Mouse (Mus musculus) hindbrain, postnatal 0 days (tissue): ENCODE results near the gene Six5. TPM values are rescaled to one million over a fixed set of nuclear protein-coding genes. Genes with fewer than 3 reads are reported as not detected.
A peak's percentile ranks its signal among the peaks of the same experiment; 100 is the strongest.

Experiments used
- ATAC-seq: fragments of 200-750 bp; cut with Nextera tagmentation; 2 replicates; pipeline ENCODE4 v1.8.0; 2017; ENCODE audit warnings: mild to moderate bottlenecking, moderate TSS enrichment, moderate library complexity
- DNase-seq: peaks from one replicate; pipeline ENCODE4 v3.0.0-alpha.2; 2015; ENCODE audit warnings: low spot score
- H3K27ac ChIP-seq: fragments of 300-500 bp; sonication (generic); 2 replicates; pipeline ENCODE4 v1.5.1; 2014; ENCODE audit warnings: mild to moderate bottlenecking
- H3K27me3 ChIP-seq: fragments of 300-500 bp; sonication (generic); 2 replicates; pipeline ENCODE4 v1.6.1; 2014; ENCODE audit warnings: low read length, mixed read lengths; ENCODE audit not compliant: insufficient read depth
- H3K36me3 ChIP-seq: fragments of 300-500 bp; sonication (generic); 2 replicates; pipeline ENCODE4 v1.6.1; 2014; ENCODE audit warnings: low read length, mixed read lengths; ENCODE audit not compliant: insufficient read depth
- H3K4me1 ChIP-seq: fragments of 300-500 bp; sonication (generic); 2 replicates; pipeline ENCODE4 v1.6.1; 2014; ENCODE audit warnings: antibody characterized with exemption, low read length, mixed read lengths; ENCODE audit not compliant: insufficient read depth
- H3K4me2 ChIP-seq: fragments of 300-500 bp; sonication (generic); 2 replicates; pipeline ENCODE4 v1.6.1; 2014; ENCODE audit warnings: low read depth, mild to moderate bottlenecking, low read length, moderate library complexity, mixed read lengths
- H3K4me3 ChIP-seq: fragments of 300-500 bp; sonication (generic); 2 replicates; pipeline ENCODE4 v1.5.1; 2014; ENCODE audit warnings: low read length
- H3K9ac ChIP-seq: fragments of 300-500 bp; sonication (generic); replicated peaks from 2 replicates; pipeline ENCODE4 v1.6.1; 2014; ENCODE audit warnings: mild to moderate bottlenecking, low read length, moderate library complexity, mixed read lengths
- H3K9me3 ChIP-seq: fragments of 300-500 bp; sonication (generic); 2 replicates; pipeline ENCODE4 v1.6.1; 2016; ENCODE audit warnings: low read length, mixed read lengths
- CTCF ChIP-seq: IDR thresholded peaks from 2 replicates; pipeline ENCODE4 v1.5.1; 2016; ENCODE audit warnings: antibody characterized with exemption, control low read depth, low read depth
- WGBS: fragments of 180-500 bp; shearing (Covaris S2); extraction: QIAGEN DNeasy Blood & Tissue Kit; methylation state at CpG from one replicate; pipeline ENCODE4 v1.1.7; 2014; 5-methylcytosine and 5-hydroxymethylcytosine counted together
- polyA plus RNA-seq: library from polyadenylated mRNA; unstranded; fragments of >200 nt; fragmentation: Nextera tagmentation; extraction: Ambion mirVana; gene quantifications from 2 replicates; pipeline ENCODE4 v1.2.1, GENCODE M21; 2015
- total RNA-seq: library from RNA; depleted of rRNA; stranded (reverse); fragments of >200 nt; gene quantifications from 2 replicates; pipeline ENCODE4 v1.2.3, GENCODE M21; 2014

Gene Six5
- total and polyA plus RNA-seq, 2 experiments from 2014 or later: 1.5 to 12.1 TPM

- DNase-seq (no peak), ATAC-seq (no peak)
- TF ChIP-seq CTCF: 0 out of 2 replicates have a peak, but pooled peaks have one; percentile 3
- Histone ChIP-seq H3K4me3 (peak overlapping the region; percentile 100), H3K9me3 (no peaks in the 10 kb centered on the region), H3K4me2 (peak overlapping the region; percentile 86), H3K27ac (peak overlapping the region; percentile 66; the same call in 1 of the 2 replicates), H3K36me3 (peaks cover 19% of the 10 kb centered on the region), H3K9ac (peak overlapping the region; percentile 37; the same call in 1 of the 2 replicates), H3K27me3 (no peaks in the 10 kb centered on the region), H3K4me1 (peaks cover 11% of the 10 kb centered on the region)
- 52% methylated on average over 5 of the region's 5 CpGs for WGBS
These were observed 19.2 kb upstream of the Six5 start for GRCm38 (mm10) chr7:19075231-19075630.

GRCm38 (mm10) chr7:19075723-19076585, 18.4 kb upstream of the Six5 start, which contains the start of gene Dmwd:
TSS of gene Dmwd (plus strand) at chr7:19076227.
- Histone ChIP-seq H3K27me3 (no peaks in the 10 kb centered on the region), H3K4me2 (peak within 1 kb of the TSS; percentile 86), H3K4me1 (peaks cover 11% of the 10 kb centered on the region), H3K9me3 (no peaks in the 10 kb centered on the region), H3K36me3 (peaks cover 26% of the 10 kb centered on the region), H3K27ac (peak within 1 kb of the TSS; percentile 91), H3K9ac (peak within 1 kb of the TSS; percentile 99), H3K4me3 (peak within 1 kb of the TSS; percentile 100)
- no peak for TF ChIP-seq CTCF
- WGBS: under 1% methylated on average over 71 of the region's 91 CpGs
- peak; percentile 99 for DNase-seq
- ATAC-seq: peak; percentile 99

GRCm38 (mm10) chr7:19076586-19076991, 17.8 kb upstream of the Six5 start:
- no peak for ATAC-seq
- H3K4me3 ChIP-seq: peak overlapping the region; percentile 100
- WGBS: 0% methylated on average over 22 of the region's 22 CpGs
- no peaks in the 10 kb centered on the region for H3K27me3 ChIP-seq
- peak overlapping the region; percentile 86 for H3K4me2 ChIP-seq
- H3K9me3 ChIP-seq: no peaks in the 10 kb centered on the region
- no peak for TF ChIP-seq CTCF
- H3K27ac ChIP-seq: peak overlapping the region; percentile 91
- peaks cover 32% of the 10 kb centered on the region for H3K36me3 ChIP-seq
- H3K4me1 ChIP-seq: peaks cover 11% of the 10 kb centered on the region
- peak overlapping the region; percentile 99 for H3K9ac ChIP-seq
- peak; percentile 45 for DNase-seq

GRCm38 (mm10) chr7:19077761-19078160, 16.6 kb upstream of the Six5 start:
- Histone ChIP-seq H3K4me2 (peak overlapping the region; percentile 86), H3K9ac (peak overlapping the region; percentile 99), H3K4me1 (peaks cover 11% of the 10 kb centered on the region), H3K9me3 (no peaks in the 10 kb centered on the region), H3K36me3 (peaks cover 44% of the 10 kb centered on the region), H3K4me3 (no peak overlapping the region; the same call in 1 of the 2 replicates), H3K27ac (no peak overlapping the region), H3K27me3 (no peaks in the 10 kb centered on the region)
- TF ChIP-seq CTCF: no peak
- WGBS: 69% methylated on average over 14 of the region's 14 CpGs
- DNase-seq (no peak), ATAC-seq (no peak)

- no peaks in the 10 kb centered on the region for H3K27me3 ChIP-seq
- H3K4me3 ChIP-seq: no peak overlapping the region
- H3K4me2 ChIP-seq: no peak overlapping the region
- H3K9me3 ChIP-seq: no peaks in the 10 kb centered on the region
- no peak for ATAC-seq
- WGBS: 80% methylated on average over 3 of the region's 3 CpGs
- H3K9ac ChIP-seq: no peak overlapping the region
- TF ChIP-seq CTCF: no peak
- peaks cover 11% of the 10 kb centered on the region for H3K4me1 ChIP-seq
- H3K36me3 ChIP-seq: peaks cover 51% of the 10 kb centered on the region
- H3K27ac ChIP-seq: no peak overlapping the region
- no peak for DNase-seq
These were observed 15.7 kb upstream of the Six5 start for GRCm38 (mm10) chr7:19078732-19079131.

- H3K9ac ChIP-seq: no peak overlapping the region
- TF ChIP-seq CTCF: no peak
- no peak overlapping the region for H3K4me3 ChIP-seq
- H3K27ac ChIP-seq: no peak overlapping the region
- no peak for ATAC-seq
- no peak overlapping the region for H3K4me2 ChIP-seq
- peaks cover 7% of the 10 kb centered on the region for H3K4me1 ChIP-seq
- H3K36me3 ChIP-seq: peaks cover 51% of the 10 kb centered on the region
- H3K9me3 ChIP-seq: no peaks in the 10 kb centered on the region
- DNase-seq: no peak
- 91% methylated on average over 19 of the region's 19 CpGs for WGBS
- no peaks in the 10 kb centered on the region for H3K27me3 ChIP-seq
These were observed 13.9 kb upstream of the Six5 start for GRCm38 (mm10) chr7:19080451-19080950.
